Mouse (Mus musculus) embryonic facial prominence, embryonic 13.5 days (tissue): ENCODE measurements around the gene Nphs1. TPM values are rescaled to one million over a fixed set of nuclear protein-coding genes. Genes with fewer than 3 reads are reported as not detected.

Source experiments
- ATAC-seq: fragments of 200-750 bp; cut with Nextera tagmentation; 2 replicates; pipeline ENCODE4 v1.8.0; 2017; ENCODE audit warnings: low read depth; ENCODE audit not compliant: insufficient number of reproducible peaks, insufficient read depth, low FRiP score, low TSS enrichment
- H3K27ac ChIP-seq: fragments of 300-500 bp; sonication (generic); 2 replicates; pipeline ENCODE4 v1.5.1; 2015; ENCODE audit warnings: moderate library complexity, mild to moderate bottlenecking, inconsistent platforms
- H3K27me3 ChIP-seq: fragments of 300-500 bp; sonication (generic); 2 replicates; pipeline ENCODE4 v1.6.1; 2015; ENCODE audit warnings: mild to moderate bottlenecking, inconsistent platforms
- H3K36me3 ChIP-seq: fragments of 300-500 bp; sonication (generic); 2 replicates; pipeline ENCODE4 v1.6.1; 2015; ENCODE audit warnings: mild to moderate bottlenecking, inconsistent platforms
- H3K4me1 ChIP-seq: fragments of 300-500 bp; sonication (generic); 2 replicates; pipeline ENCODE4 v1.6.1; 2015; ENCODE audit warnings: inconsistent platforms
- H3K4me2 ChIP-seq: fragments of 300-500 bp; sonication (generic); 2 replicates; pipeline ENCODE4 v1.6.1; 2015; ENCODE audit warnings: moderate library complexity, mild to moderate bottlenecking, inconsistent platforms
- H3K4me3 ChIP-seq: fragments of 300-500 bp; sonication (generic); 2 replicates; pipeline ENCODE4 v1.5.1; 2015; ENCODE audit warnings: mild to moderate bottlenecking, inconsistent platforms
- H3K9ac ChIP-seq: fragments of 300-500 bp; sonication (generic); 2 replicates; pipeline ENCODE4 v1.6.1; 2015; ENCODE audit warnings: mild to moderate bottlenecking, inconsistent platforms
- H3K9me3 ChIP-seq: fragments of 300-500 bp; sonication (generic); 2 replicates; pipeline ENCODE4 v1.6.1; 2016; ENCODE audit warnings: inconsistent platforms
- WGBS: fragments of 180-500 bp; shearing (Covaris S2); methylation state at CpG from one replicate; pipeline ENCODE4 v1.1.7; 2015; ENCODE audit warnings: mixed read lengths; 5-methylcytosine and 5-hydroxymethylcytosine counted together
- polyA plus RNA-seq: library from polyadenylated mRNA; unstranded; fragments of >200 nt; fragmentation: Nextera tagmentation; extraction: Ambion mirVana; gene quantifications from 2 replicates; pipeline ENCODE4 v1.2.1, GENCODE M21; 2015

Nphs1 gene
- 0.13 and 0.36 TPM in 2 replicates for polyA plus RNA-seq

- H3K27ac ChIP-seq: no peak within 1 kb of the TSS
- H3K9me3 ChIP-seq: no peaks in the 10 kb centered on the region
- H3K36me3 ChIP-seq: no peaks in the 10 kb centered on the region
- H3K4me2 ChIP-seq: peak within 1 kb of the TSS; percentile 45
- peak within 1 kb of the TSS; percentile 37; the same call in 1 of the 2 replicates for H3K9ac ChIP-seq
- peak within 1 kb of the TSS; percentile 23 for H3K4me3 ChIP-seq
- peaks cover 100% of the 10 kb centered on the region for H3K27me3 ChIP-seq
- 2% methylated on average over 16 of the region's 16 CpGs for whole genome bisulfite sequencing
- no peak for ATAC-seq
- H3K4me1 ChIP-seq: peaks cover 23% of the 10 kb centered on the region
Observed at GRCm38 (mm10) chr7:30457629-30458330, at the start of gene Nphs1, which contains the start of gene Kirrel2. Nphs1 (plus strand) TSS chr7:30458315. Kirrel2 (minus strand) TSS chr7:30457690.

GRCm38 (mm10) chr7:30408639-30409038 lies 49.5 kb upstream of the Nphs1 start:
- no peak overlapping the region for H3K4me2 ChIP-seq
- H3K27me3 ChIP-seq: 0 out of 2 replicates have a peak, but pooled peaks cover 6% of the 10 kb centered on the region
- H3K9ac ChIP-seq: no peak overlapping the region
- 84% methylated on average over 3 of the region's 3 CpGs for WGBS
- H3K4me3 ChIP-seq: no peak overlapping the region
- no peak for ATAC-seq
- H3K27ac ChIP-seq: no peak overlapping the region
- H3K4me1 ChIP-seq: no peaks in the 10 kb centered on the region
- peaks cover 6% of the 10 kb centered on the region; the same call in 1 of the 2 replicates for H3K9me3 ChIP-seq
- no peaks in the 10 kb centered on the region for H3K36me3 ChIP-seq

- Histone ChIP-seq H3K4me2 (no peak overlapping the region), H3K9ac (no peak overlapping the region), H3K27ac (no peak overlapping the region), H3K4me3 (no peak overlapping the region), H3K4me1 (no peaks in the 10 kb centered on the region), H3K36me3 (no peaks in the 10 kb centered on the region), H3K9me3 (peaks cover 6% of the 10 kb centered on the region; the same call in 1 of the 2 replicates), H3K27me3 (0 out of 2 replicates have a peak, but pooled peaks cover 6% of the 10 kb centered on the region)
- WGBS: 79% methylated on average over 2 of the region's 2 CpGs
- ATAC-seq: no peak
Observed at GRCm38 (mm10) chr7:30409789-30410188, 48.3 kb upstream of the Nphs1 start.

- Histone ChIP-seq H3K27ac (no peak overlapping the region), H3K4me3 (no peak overlapping the region), H3K27me3 (0 out of 2 replicates have a peak, but pooled peaks cover 6% of the 10 kb centered on the region), H3K36me3 (no peaks in the 10 kb centered on the region), H3K9ac (no peak overlapping the region), H3K4me1 (no peaks in the 10 kb centered on the region), H3K9me3 (peaks cover 6% of the 10 kb centered on the region; the same call in 1 of the 2 replicates), H3K4me2 (no peak overlapping the region)
- WGBS: 77% methylated on average over 3 of the region's 3 CpGs
- ATAC-seq: no peak
Observed at GRCm38 (mm10) chr7:30411023-30411422, 47.1 kb upstream of the Nphs1 start.

GRCm38 (mm10) chr7:30412735-30413147 lies 45.4 kb upstream of the Nphs1 start:
- no peaks in the 10 kb centered on the region for H3K9me3 ChIP-seq
- no peaks in the 10 kb centered on the region for H3K4me1 ChIP-seq
- no peak for ATAC-seq
- no peak overlapping the region for H3K9ac ChIP-seq
- H3K4me2 ChIP-seq: no peak overlapping the region
- WGBS: 42% methylated on average over 4 of the region's 4 CpGs
- H3K27ac ChIP-seq: no peak overlapping the region
- H3K27me3 ChIP-seq: 0 out of 2 replicates have a peak, but pooled peaks cover 6% of the 10 kb centered on the region
- H3K4me3 ChIP-seq: no peak overlapping the region
- no peaks in the 10 kb centered on the region for H3K36me3 ChIP-seq

GRCm38 (mm10) chr7:30413596-30413995 lies 44.5 kb upstream of the Nphs1 start, which contains the start of gene Tyrobp:
Tyrobp (plus strand) TSS chr7:30413760.
- Histone ChIP-seq H3K9ac (no peak within 1 kb of the TSS), H3K9me3 (0 out of 2 replicates have a peak, but pooled peaks cover 2% of the 10 kb centered on the region), H3K4me2 (no peak within 1 kb of the TSS), H3K27me3 (0 out of 2 replicates have a peak, but pooled peaks cover 6% of the 10 kb centered on the region), H3K4me1 (no peaks in the 10 kb centered on the region), H3K36me3 (no peaks in the 10 kb centered on the region), H3K27ac (no peak within 1 kb of the TSS), H3K4me3 (no peak within 1 kb of the TSS)
- ATAC-seq: no peak
- 68% methylated on average over 5 of the region's 5 CpGs for WGBS

GRCm38 (mm10) chr7:30417856-30418255 lies 40.3 kb upstream of the Nphs1 start:
- no peak for ATAC-seq
- peaks cover 13% of the 10 kb centered on the region for H3K4me1 ChIP-seq
- no peak overlapping the region for H3K4me2 ChIP-seq
- H3K27ac ChIP-seq: no peak overlapping the region
- 0 out of 2 replicates have a peak, but pooled peaks cover 2% of the 10 kb centered on the region for H3K9me3 ChIP-seq
- H3K27me3 ChIP-seq: peaks cover 11% of the 10 kb centered on the region
- 74% methylated on average over 9 of the region's 9 CpGs for WGBS
- no peaks in the 10 kb centered on the region for H3K36me3 ChIP-seq
- no peak overlapping the region for H3K9ac ChIP-seq
- H3K4me3 ChIP-seq: no peak overlapping the region

- Histone ChIP-seq H3K4me1 (peaks cover 19% of the 10 kb centered on the region), H3K9ac (no peak within 1 kb of the TSS), H3K9me3 (0 out of 2 replicates have a peak, but pooled peaks cover 2% of the 10 kb centered on the region), H3K4me3 (no peak within 1 kb of the TSS), H3K36me3 (no peaks in the 10 kb centered on the region), H3K4me2 (no peak within 1 kb of the TSS), H3K27ac (no peak within 1 kb of the TSS), H3K27me3 (peaks cover 11% of the 10 kb centered on the region)
- no peak for ATAC-seq
- 72% methylated on average over 10 of the region's 10 CpGs for WGBS
Observed at GRCm38 (mm10) chr7:30419561-30420499, 38.3 kb upstream of the Nphs1 start, which contains the start of gene Hcst. Hcst (minus strand) TSS chr7:30419854.

- no peak overlapping the region for H3K4me2 ChIP-seq
- H3K4me1 ChIP-seq: peaks cover 19% of the 10 kb centered on the region
- no peak overlapping the region for H3K4me3 ChIP-seq
- H3K36me3 ChIP-seq: peaks cover 7% of the 10 kb centered on the region
- 61% methylated on average over 3 of the region's 3 CpGs for WGBS
- H3K9ac ChIP-seq: no peak overlapping the region
- H3K27ac ChIP-seq: no peak overlapping the region
- no peak for ATAC-seq
- H3K9me3 ChIP-seq: 0 out of 2 replicates have a peak, but pooled peaks cover 2% of the 10 kb centered on the region
- H3K27me3 ChIP-seq: peaks cover 11% of the 10 kb centered on the region
Observed at GRCm38 (mm10) chr7:30420673-30421072, 37.4 kb upstream of the Nphs1 start.

GRCm38 (mm10) chr7:30421175-30421889 lies 36.8 kb upstream of the Nphs1 start, which contains the start of gene Nfkbid:
Nfkbid (plus strand) TSS chr7:30421732.
- Histone ChIP-seq H3K27me3 (peaks cover 11% of the 10 kb centered on the region), H3K4me3 (peak within 1 kb of the TSS; percentile 64), H3K9me3 (0 out of 2 replicates have a peak, but pooled peaks cover 2% of the 10 kb centered on the region), H3K4me2 (peak within 1 kb of the TSS; percentile 97), H3K36me3 (peaks cover 13% of the 10 kb centered on the region), H3K27ac (peak within 1 kb of the TSS; percentile 48; the same call in 1 of the 2 replicates), H3K9ac (peak within 1 kb of the TSS; percentile 69), H3K4me1 (peaks cover 19% of the 10 kb centered on the region)
- no peak for ATAC-seq
- 9% methylated on average over 31 of the region's 31 CpGs for WGBS
